Mouse (Mus musculus) testis, adult 2 months (tissue): Measurements from ENCODE around the gene Alg9.

Source experiments
- CTCF ChIP-seq: fragments of 200-500 bp; IDR thresholded peaks from 2 replicates; pipeline ENCODE4 v1.5.1; 2012; ENCODE audit warnings: low read depth, mild to moderate bottlenecking, inconsistent platforms, low read length, moderate library complexity; ENCODE audit not compliant: control insufficient read depth, insufficient read depth, insufficient replicate concordance
- POLR2A ChIP-seq: fragments of 200-500 bp; IDR thresholded peaks from 2 replicates; pipeline ENCODE4 v1.6.1; 2012; ENCODE audit warnings: low read depth, mild to moderate bottlenecking, inconsistent platforms, low read length, moderate library complexity; ENCODE audit not compliant: control insufficient read depth

- no peak for TF ChIP-seq POLR2A
- no peak for TF ChIP-seq CTCF
These were observed 36.9 kb downstream of the Alg9 start for GRCm38 (mm10) chr9:50811746-50812145.
